Mouse (Mus musculus) layer of hippocampus, adult 9-10 months (tissue): ENCODE data around the gene Dbnl.

Experiments
- DNase-seq: peaks from one replicate; pipeline ENCODE4 v3.0.0; 2022; ENCODE audit warnings: low spot score

The Dbnl gene

DNA sequence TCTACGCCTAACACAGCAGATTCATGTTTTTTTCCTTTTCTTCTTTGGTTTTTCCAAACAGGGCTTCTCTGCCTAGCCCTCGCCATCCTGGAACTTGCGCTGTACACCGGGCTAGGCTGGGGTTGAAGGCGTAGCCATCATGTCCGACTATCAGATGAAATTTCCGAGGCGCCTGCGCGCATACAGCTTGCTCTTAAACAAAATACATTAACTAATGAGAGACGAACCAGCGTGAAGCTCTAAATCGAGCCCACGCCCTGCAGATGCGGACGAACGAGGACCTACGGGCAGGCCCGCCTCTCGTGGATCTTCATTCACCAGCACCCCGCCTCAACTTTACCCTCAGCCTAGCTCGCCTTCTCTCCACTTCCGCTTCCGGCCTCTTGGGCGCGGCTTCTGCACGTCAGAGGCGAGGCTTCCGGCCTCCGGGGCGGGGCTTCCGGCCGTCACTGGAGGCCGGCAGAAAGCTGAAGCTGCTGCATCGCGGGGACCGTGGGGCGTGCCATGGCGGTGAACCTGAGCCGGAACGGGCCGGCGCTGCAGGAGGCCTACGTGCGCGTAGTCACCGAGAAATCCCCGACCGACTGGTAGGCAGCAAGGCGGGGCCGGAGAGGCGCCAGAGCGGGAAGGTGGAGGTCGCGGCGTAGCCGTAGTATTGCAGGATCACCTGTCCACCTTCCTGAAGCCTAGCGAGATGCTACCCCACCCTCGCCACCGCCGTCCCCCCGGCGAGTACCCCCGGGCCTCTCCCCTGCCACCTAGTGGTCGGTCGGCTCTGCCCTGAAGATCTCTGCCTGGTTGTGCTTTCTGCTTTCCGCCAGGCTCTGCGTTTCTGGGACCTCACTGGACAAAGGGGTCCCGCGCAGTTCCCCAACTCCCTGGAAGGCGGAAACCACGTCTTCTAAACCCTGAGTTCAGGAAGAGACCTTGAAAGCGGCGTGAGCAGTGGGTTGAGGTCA is at the start of gene Dbnl:
Dbnl (plus strand) TSS at position 433 of the 959 bp plus-strand sequence.
- DNase-seq = peak; percentile 75

DNA sequence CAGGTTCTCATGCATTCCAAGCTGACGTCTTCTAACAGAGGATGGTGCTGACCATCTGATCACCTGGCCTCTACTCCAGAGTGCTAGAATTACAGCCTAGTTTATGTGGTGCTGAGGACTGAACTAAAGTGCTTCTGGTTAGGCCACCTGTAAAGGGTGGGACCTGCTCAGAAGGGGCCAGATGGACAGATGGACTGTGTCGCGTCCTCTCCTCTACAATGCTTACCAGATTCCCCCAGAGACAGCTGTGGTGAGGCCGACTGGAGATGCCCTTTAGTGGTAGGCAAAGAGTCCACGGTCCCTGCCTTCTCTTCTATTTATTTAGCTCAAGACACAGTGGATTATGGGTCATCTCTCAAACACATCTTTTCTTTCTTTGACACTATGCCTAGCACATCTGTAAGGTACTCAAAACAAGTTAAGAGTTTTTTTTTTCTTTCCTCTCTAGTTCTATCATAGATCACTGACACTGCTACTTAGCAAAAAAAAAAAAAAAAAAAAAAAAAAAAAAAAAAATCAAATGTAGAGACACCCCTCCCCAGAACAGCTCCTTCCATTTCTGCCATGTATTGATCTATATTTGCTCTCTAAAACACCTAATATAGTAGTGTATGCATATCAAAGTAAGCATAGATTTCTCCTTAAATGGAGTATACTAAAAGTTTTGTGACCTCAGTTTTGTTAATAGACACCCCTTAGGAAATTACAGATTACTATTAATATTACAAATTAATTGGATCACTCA is 49.2 kb upstream of the Dbnl start:
- DNase-seq = no peak

- no peak for DNase-seq
These were observed 48.4 kb upstream of the Dbnl start for GRCm38 (mm10) chr11:5739846-5740245.

- DNase-seq = no peak
These were observed 47.7 kb upstream of the Dbnl start for GRCm38 (mm10) chr11:5740599-5740964.

DNA sequence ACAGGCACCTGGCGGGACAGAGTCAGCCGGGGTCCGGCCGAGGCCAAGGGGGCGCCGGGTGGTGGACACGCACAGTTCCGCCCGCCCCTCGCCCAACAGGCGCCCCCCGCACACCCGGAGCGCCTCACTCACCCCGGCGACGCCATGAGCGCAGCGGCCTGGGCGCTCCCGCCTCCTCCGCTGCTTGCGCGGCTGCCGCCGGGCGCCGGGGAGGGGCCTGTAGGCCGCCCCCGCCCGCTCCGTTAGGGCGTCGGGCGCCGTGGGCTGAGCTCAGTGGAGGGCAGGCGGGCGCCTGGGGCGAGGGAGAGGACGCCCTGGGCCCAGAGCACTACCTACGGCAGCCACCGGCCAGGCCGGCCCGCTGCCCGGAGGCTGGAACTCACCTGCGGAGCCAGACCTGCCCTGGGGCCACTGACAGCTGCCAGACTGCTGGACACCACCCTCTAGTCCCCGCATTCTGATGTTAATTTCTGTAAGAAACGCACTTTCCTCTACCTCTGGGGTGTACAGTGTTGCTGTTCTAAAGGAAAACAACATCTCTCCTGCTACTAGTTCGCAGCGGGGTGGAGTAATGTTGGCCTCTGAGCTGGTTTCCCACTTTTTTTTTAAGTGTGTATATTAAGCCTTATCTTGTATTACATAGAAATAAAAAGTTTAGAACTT is 47.2 kb upstream of the Dbnl start:
- no peak for DNase-seq

DNA sequence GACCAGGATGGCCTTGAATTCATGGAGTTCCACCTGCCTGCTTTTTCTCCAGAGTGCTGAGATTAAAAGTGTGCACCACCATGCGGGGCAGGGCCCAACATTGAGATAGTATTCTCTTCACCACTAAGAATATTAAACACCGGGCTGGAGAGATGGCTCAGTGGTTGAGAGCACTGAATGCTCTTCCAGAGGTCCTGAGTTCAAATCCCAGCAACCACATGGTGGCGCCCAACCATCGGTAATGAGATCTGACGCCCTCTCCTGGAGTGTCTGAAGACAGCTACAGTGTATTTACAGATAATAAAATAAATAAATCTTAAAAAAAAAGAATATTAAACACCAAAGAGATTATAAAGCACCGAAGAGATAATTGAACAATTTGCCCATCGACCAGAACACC is 46.2 kb upstream of the Dbnl start:
- DNase-seq = no peak

- DNase-seq = no peak
These were observed 43.3 kb upstream of the Dbnl start for GRCm38 (mm10) chr11:5744951-5745350.

- no peak for DNase-seq
These were observed 34.5 kb upstream of the Dbnl start for GRCm38 (mm10) chr11:5753755-5754154.

DNA sequence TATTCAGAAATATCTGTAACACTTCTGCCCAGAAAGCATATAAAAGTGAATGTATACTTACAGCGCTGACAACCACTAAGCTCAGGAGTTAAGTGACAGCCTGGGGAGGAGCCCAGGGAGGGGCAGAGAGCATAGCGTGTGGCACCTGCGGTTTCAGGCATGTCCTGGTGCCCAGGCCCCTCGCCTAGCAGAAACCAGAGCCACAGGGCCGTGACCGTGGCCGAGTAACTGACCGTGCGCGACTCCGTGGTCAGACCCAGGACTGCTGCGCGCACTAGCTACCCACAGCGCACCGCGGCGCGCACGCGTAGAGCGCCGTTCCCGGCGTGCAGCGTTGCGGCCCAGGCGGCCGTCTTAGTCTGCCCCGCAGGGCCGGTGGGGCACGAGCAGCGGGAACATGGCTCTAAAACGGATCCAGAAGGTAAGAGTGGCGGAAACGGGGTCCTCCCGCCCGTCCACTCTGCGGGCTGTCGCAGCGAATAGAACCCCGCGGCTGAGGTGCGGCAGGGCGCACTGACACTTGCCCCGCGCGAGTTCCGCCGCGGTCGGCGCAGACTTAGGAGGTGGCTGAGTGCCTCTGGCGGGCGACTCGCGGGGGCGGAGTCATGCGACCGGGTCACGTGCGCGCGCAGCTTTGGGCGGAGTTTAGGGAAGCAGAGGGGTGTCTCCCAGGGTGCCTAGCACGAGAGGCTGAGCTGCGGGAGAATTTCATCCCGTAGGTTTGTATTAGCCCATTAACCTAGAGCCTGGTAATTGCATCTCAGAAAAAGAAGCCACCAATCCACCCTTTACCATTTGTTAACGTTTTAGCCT is 26.3 kb upstream of the Dbnl start, which contains the start of gene Urgcp:
Urgcp (minus strand) TSS at position 557 of the 813 bp plus-strand sequence.
- peak; percentile 72 for DNase-seq

- DNase-seq = no peak
These were observed 25.7 kb upstream of the Dbnl start for GRCm38 (mm10) chr11:5762633-5762982.

- no peak for DNase-seq
These were observed 22.3 kb upstream of the Dbnl start for GRCm38 (mm10) chr11:5766019-5766418.

DNA sequence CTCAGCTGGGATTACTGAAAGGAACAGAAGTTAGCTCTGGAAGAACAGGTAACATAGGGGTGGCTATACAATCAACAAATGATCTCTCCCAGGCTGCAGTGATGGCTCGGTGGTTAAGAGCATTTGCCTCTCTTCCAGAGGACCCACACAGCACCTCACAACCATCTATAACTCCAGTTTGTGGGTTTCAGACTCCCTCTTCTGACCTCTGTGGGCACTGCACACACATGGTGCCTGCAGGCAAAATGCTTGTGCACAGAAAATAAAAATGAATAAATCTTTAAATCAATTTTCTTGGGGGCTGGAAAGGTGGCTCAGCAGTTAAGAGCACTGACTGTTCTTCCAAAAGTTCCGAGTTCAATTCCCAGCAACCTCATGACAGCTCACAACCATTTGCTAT is 9.8 kb upstream of the Dbnl start:
- DNase-seq = no peak

DNA sequence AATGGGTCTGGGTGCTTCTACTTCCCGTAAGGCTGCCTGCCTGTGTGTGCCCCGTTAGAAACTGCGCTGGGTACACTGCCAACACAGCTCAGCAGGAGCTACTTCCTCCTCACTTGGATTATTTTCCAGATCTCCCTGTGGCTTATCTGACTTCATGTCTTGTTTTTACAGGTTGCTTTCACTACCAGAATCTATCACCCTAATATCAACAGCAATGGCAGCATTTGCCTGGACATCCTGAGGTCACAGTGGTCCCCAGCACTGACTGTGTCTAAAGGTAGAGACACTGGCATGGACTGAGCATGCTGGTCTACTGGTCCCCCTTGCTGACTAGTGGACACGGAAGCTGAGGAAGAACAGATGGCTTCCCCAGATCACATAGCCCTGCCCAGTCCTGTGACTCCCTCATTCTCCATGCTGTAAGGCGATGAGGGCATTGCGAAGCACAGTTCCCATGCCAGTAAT is 8.2 kb upstream of the Dbnl start:
- DNase-seq = no peak

DNA sequence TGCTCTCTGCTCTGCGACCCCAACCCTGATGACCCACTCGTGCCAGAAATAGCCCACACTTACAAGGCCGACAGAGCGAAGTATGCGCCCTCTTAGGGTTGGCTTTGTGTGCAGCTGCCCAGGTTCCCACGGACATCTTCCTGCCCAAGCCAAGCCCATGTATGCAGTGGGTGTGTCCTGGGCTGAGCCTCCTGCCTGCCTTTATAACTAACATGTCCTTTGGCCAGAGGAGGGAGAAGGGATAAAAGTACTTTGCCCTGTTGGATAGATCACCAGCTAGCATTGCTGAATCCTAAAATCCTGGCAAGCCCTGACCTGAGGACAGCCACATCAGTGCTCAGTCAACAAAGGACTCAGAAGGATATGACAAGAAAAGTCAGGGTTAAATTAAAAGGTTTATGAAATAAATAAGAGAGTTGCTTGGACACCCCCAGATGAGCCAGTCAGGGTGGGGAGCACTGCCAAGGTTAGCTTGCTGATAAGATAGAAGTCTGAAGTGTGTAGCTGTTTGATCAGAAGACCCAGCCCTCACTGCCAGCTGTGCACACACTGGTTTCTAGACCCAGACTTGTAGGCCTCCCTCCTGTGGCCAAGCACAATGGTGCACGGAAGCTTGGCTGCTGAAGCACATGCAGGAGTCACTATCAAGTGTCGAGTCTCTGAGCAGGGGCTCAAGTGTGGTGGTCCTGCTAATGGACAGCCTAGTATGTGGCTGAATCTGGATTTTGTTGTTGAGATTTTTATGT is 5.9 kb upstream of the Dbnl start:
- DNase-seq = no peak

GRCm38 (mm10) chr11:5785732-5786131 is 2.6 kb upstream of the Dbnl start:
- no peak for DNase-seq

DNA sequence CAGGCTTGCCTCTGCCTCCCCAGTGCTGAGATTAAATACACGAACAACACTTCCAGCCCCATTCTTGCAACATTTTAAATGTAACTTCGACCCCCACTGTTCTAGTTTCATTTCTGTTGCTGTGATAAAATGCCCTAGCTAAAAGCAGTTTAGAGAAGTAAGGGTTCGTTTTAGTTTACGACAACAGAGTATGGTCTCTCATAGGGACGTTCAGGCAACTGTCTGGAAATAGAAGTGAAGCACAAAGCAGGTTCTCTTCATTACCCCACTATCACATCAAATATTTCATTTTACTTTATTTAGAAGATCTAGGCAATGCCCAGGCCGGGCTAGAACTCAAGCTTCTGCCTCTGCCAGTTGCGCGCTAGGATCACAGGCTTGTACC is 625 bp upstream of the Dbnl start:
- DNase-seq = no peak

DNA sequence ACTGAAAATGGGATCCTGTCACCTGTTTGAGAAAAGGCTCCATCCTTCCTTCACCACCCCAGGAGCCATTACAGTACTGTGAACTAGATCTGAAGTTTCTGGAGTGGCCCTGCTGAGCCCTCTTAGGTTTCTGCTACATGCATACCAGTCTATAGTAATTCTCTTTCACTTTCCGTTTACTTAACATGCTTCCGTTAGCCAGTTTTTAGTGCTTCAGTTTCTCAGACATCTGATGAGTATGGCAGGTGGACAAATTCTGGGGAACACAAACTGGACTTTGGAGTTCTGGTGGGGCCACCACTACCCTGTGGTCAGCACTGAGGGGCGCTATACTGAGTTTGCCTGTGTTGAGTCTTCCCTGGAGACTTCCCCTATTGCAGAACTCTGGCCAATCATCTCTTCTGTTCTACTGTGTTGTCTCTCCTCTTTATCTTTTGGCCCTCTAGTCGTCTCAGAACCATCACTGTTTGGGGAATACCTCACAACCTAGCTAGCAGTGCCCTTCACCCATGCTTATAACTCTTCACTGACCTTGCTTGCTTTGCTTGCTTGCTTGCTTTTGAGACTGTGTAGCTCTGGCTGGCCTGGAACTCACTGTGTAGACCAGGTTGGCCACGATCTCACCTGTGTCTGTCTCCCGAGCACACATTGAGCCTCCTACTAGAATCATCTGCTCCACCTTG is 924 bp downstream of the Dbnl start:
- DNase-seq = no peak

DNA sequence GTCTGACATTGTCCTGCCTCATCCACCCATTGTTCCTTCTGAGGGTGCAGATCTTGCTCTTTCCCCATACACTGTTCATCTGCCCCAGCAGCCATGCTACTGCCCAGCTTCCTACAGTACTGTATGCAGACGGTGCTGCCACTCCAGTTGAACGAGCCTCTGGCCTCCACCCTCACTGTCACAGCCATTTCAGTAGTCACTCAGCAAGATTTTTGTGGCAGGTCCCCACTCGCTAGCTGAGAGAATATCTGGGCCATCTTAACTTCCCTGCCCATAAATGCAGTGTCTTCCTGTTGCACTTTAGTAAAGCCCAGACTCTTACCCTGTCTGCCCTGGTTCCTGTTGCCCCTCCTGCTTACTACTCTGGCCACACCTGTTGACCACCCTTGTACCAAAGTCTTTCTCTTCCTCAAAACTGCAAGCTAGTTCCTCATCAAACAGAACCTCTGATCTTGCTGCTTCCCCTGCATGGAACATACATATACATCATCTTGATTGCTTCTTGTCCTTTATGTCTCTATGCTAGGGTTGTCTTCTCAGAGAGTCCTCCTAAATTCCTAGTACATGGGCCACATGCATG is 1.6 kb downstream of the Dbnl start:
- DNase-seq = no peak

DNA sequence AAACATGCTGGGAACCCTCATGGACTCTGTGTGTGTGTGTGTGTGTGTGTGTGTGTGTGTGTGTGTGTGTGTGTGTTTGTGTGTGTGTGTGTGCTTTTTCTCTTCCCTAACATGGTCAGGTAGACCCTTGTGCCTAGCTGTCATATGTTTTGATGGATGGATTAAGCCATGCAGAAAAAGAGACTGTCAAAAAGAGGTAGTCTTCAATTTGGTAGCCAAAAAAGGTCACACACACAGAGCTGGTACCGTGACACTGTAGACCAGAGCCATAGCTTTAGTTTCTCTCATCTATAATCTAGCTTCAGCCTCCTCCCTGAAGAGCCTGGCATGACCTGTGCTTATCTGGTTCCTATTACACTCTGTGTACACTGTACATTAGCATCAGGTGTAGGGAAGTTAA is 2.1 kb downstream of the Dbnl start:
- DNase-seq = no peak

GRCm38 (mm10) chr11:5795290-5795689 is 7.0 kb downstream of the Dbnl start:
- no peak for DNase-seq
